Mouse (Mus musculus) liver, embryonic 11.5 days (tissue): ENCODE measurements around the gene Flot2. TPM values are rescaled to one million over a fixed set of nuclear protein-coding genes. Genes with fewer than 3 reads are reported as not detected.
"Not testable (repeated sequence)": the region's sequence is repeated elsewhere in the genome, so short reads cannot be mapped to it uniquely, and the experiment has no call there.

Experiments
- ATAC-seq: fragments of 200-750 bp; cut with Nextera tagmentation; replicated peaks from 2 replicates; pipeline ENCODE4 v1.8.0; 2017; ENCODE audit warnings: moderate number of reproducible peaks, mild to moderate bottlenecking, moderate TSS enrichment, moderate library complexity; ENCODE audit not compliant: low FRiP score
- DNase-seq: peaks from one replicate; pipeline ENCODE4 v3.0.0-alpha.2; 2017; ENCODE audit warnings: low spot score
- H3K27ac ChIP-seq: fragments of 300-500 bp; sonication (generic); 2 replicates; pipeline ENCODE4 v1.5.1; 2014; ENCODE audit warnings: mild to moderate bottlenecking, low read depth, low read length, control low read depth
- H3K27me3 ChIP-seq: fragments of 300-500 bp; sonication (generic); replicated peaks from 2 replicates; pipeline ENCODE4 v1.6.1; 2014; ENCODE audit warnings: low read length, mixed read lengths; ENCODE audit not compliant: control insufficient read depth, insufficient read depth
- H3K36me3 ChIP-seq: fragments of 300-500 bp; sonication (generic); 2 replicates; pipeline ENCODE4 v1.6.1; 2014; ENCODE audit warnings: mild to moderate bottlenecking, low read length, moderate library complexity, mixed read lengths; ENCODE audit not compliant: control insufficient read depth, insufficient read depth
- H3K4me1 ChIP-seq: fragments of 300-500 bp; sonication (generic); replicated peaks from 2 replicates; pipeline ENCODE4 v1.6.1; 2014; ENCODE audit warnings: low read length, mixed read lengths; ENCODE audit not compliant: control insufficient read depth, insufficient read depth
- H3K4me2 ChIP-seq: fragments of 300-500 bp; sonication (generic); 2 replicates; pipeline ENCODE4 v1.6.1; 2014; ENCODE audit warnings: mild to moderate bottlenecking, control low read depth, moderate library complexity
- H3K4me3 ChIP-seq: fragments of 300-500 bp; sonication (generic); 2 replicates; pipeline ENCODE4 v1.5.1; 2014; ENCODE audit warnings: low read depth, low read length, control low read depth
- H3K9ac ChIP-seq: fragments of 300-500 bp; sonication (generic); 2 replicates; pipeline ENCODE4 v1.6.1; 2014; ENCODE audit warnings: low read depth, low read length, control low read depth
- H3K9me3 ChIP-seq: fragments of 300-500 bp; sonication (generic); 2 replicates; pipeline ENCODE4 v1.6.1; 2016; ENCODE audit warnings: low read length, inconsistent platforms, mixed read lengths; ENCODE audit not compliant: control insufficient read depth
- WGBS: fragments of 180-500 bp; shearing (Covaris S2); extraction: QIAGEN DNeasy Blood & Tissue Kit; methylation state at CpG from one replicate; pipeline ENCODE4 v1.1.7; 2014; 5-methylcytosine and 5-hydroxymethylcytosine counted together
- polyA plus RNA-seq: library from polyadenylated mRNA; unstranded; fragments of >200 nt; fragmentation: Nextera tagmentation; extraction: Ambion mirVana; gene quantifications from 2 replicates; pipeline ENCODE4 v1.2.1, GENCODE M21; 2014

Gene Flot2
- polyA plus RNA-seq, 1 experiment from 2014 or later: 44.8 TPM

DNA sequence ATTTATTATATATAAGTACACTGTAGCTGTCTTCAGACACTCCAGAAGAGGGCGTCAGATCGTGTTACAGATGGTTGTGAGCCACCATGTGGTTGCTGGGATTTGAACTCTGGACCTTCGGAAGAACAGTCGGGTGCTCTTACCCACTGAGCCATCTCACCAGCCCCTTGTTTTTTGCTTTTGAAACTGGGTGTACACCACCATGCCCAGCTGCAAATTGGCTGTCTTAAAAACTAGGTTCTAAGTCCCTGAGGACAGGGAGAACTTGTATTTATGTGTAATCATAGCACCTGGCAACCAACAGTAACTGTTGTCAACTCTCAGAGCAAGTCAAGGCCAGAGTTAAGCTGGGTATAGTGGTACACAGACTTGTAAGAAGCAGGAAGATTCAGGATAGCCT, 10.9 kb downstream of the Flot2 start:
- WGBS: 96% methylated on average over 4 of the region's 4 CpGs
- not testable (repeated sequence) for H3K9me3 ChIP-seq, H3K4me2 ChIP-seq, DNase-seq, H3K36me3 ChIP-seq, ATAC-seq, H3K4me1 ChIP-seq, H3K27me3 ChIP-seq, H3K9ac ChIP-seq, H3K4me3 ChIP-seq, H3K27ac ChIP-seq

DNA sequence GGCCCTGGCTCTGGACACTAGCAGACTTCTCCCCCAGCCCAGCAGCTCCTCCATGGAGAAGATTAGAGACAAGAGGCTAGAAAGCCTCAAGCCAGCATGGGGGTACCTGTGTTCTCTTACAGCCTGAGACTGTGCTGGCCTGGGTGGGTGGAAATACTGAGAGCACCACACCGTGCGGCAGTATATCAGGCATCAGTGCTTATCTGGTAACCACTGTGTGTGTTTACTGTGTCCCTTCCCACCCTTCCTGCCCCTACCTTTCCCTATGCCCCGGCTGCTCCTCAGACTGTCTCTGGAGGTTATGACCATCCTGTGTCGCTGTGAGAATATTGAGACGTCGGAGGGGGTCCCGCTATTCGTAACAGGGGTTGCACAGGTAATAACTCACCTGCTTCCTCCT, 15.3 kb downstream of the Flot2 start:
- Histone ChIP-seq H3K36me3 (peaks cover 2% of the 10 kb centered on the region), H3K9ac (no peak overlapping the region; the same call in 1 of the 2 replicates), H3K27ac (no peak overlapping the region), H3K4me3 (no peak overlapping the region), H3K9me3 (no peaks in the 10 kb centered on the region), H3K4me1 (peaks cover 6% of the 10 kb centered on the region), H3K4me2 (0 out of 2 replicates have a peak overlapping the region, but pooled peaks have one; percentile 4), H3K27me3 (no peaks in the 10 kb centered on the region)
- ATAC-seq (peak; percentile 75), DNase-seq (no peak)
- WGBS: 70% methylated on average over 8 of the region's 8 CpGs

DNA sequence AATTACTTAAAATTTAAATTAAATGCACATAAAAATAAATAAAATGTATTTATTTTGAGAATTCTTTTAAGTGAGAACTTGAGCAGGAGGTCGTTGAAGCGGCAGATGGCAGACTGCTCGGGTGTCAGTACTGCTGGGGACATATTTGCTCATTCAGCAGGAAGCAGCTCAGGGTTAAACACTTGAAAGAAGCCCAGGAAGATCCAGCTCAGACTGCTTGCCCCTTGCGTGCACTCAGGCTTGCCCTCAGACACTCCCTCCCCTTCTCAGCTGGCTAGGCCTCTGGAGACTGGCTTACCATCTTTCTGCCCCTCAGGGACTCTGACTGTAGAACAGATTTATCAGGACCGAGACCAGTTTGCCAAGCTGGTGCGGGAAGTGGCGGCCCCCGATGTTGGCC, 19.2 kb downstream of the Flot2 start:
- no peak overlapping the region for H3K9ac ChIP-seq
- no peaks in the 10 kb centered on the region for H3K27me3 ChIP-seq
- H3K4me2 ChIP-seq: no peak overlapping the region
- H3K36me3 ChIP-seq: peaks cover 5% of the 10 kb centered on the region
- no peak for ATAC-seq
- no peak overlapping the region for H3K4me3 ChIP-seq
- no peaks in the 10 kb centered on the region for H3K9me3 ChIP-seq
- DNase-seq: no peak
- H3K4me1 ChIP-seq: peaks cover 15% of the 10 kb centered on the region
- no peak overlapping the region for H3K27ac ChIP-seq
- WGBS: 86% methylated on average over 8 of the region's 8 CpGs

GRCm38 (mm10) chr11:78059833-78060757, 22.4 kb downstream of the Flot2 start:
- Histone ChIP-seq H3K4me1 (peaks cover 15% of the 10 kb centered on the region), H3K4me3 (no peak overlapping the region; the same call in 1 of the 2 replicates), H3K9ac (0 out of 2 replicates have a peak overlapping the region, but pooled peaks have one; percentile 18), H3K27me3 (no peaks in the 10 kb centered on the region), H3K27ac (0 out of 2 replicates have a peak overlapping the region, but pooled peaks have one; percentile 45), H3K36me3 (peaks cover 5% of the 10 kb centered on the region), H3K9me3 (no peaks in the 10 kb centered on the region), H3K4me2 (peak overlapping the region; percentile 25)
- ATAC-seq: peak; percentile 86
- DNase-seq: no peak
- WGBS: 53% methylated on average over 9 of the region's 9 CpGs

- H3K9me3 ChIP-seq: no peaks in the 10 kb centered on the region
- DNase-seq (no peak), ATAC-seq (no peak)
- H3K4me3 ChIP-seq: no peak overlapping the region
- peaks cover 36% of the 10 kb centered on the region for H3K4me1 ChIP-seq
- H3K27ac ChIP-seq: peak overlapping the region; percentile 57
- H3K27me3 ChIP-seq: no peaks in the 10 kb centered on the region
- WGBS: 70% methylated on average over 1 of the region's 1 CpGs
- H3K4me2 ChIP-seq: no peak overlapping the region
- H3K36me3 ChIP-seq: peaks cover 5% of the 10 kb centered on the region
- no peak overlapping the region for H3K9ac ChIP-seq
Observed at GRCm38 (mm10) chr11:78062563-78062962, 24.8 kb downstream of the Flot2 start.

- ATAC-seq (peak; percentile 80), DNase-seq (no peak)
- Histone ChIP-seq H3K4me3 (peak overlapping the region; percentile 6; the same call in 1 of the 2 replicates), H3K9me3 (no peaks in the 10 kb centered on the region), H3K36me3 (no peaks in the 10 kb centered on the region), H3K27ac (peak overlapping the region; percentile 99), H3K27me3 (no peaks in the 10 kb centered on the region), H3K4me1 (peaks cover 49% of the 10 kb centered on the region), H3K9ac (peak overlapping the region; percentile 64), H3K4me2 (peak overlapping the region; percentile 47)
- whole genome bisulfite sequencing: 19% methylated on average over 2 of the region's 2 CpGs
Observed at GRCm38 (mm10) chr11:78065906-78066305, 28.2 kb downstream of the Flot2 start.

- Histone ChIP-seq H3K9ac (peak overlapping the region; percentile 64), H3K4me3 (no peak overlapping the region), H3K27me3 (no peaks in the 10 kb centered on the region), H3K27ac (peak overlapping the region; percentile 99), H3K9me3 (no peaks in the 10 kb centered on the region), H3K4me1 (peaks cover 53% of the 10 kb centered on the region), H3K36me3 (no peaks in the 10 kb centered on the region), H3K4me2 (peak overlapping the region; percentile 47)
- ATAC-seq: no peak
- WGBS: 72% methylated on average over 2 of the region's 2 CpGs
- no peak for DNase-seq
Observed at GRCm38 (mm10) chr11:78066641-78067040, 28.9 kb downstream of the Flot2 start.

DNA sequence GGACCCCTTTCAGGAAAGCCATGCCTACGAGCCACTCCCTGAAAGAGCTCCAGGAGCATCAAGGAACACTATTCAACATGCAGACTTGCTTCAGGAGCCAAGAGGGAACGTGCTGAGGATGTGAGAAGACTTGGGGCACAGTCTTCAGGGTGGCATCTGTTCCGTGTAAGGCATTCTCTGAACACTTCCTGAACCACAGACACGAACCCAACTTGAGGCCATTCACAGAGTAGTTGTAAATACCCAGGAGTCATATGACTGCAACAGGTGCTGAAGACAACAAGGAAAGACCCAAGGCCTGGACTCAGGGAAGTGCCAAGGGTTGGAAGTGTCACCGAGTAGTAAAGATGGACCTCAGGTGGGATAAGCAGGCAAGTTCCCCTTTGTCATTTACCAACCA, 29.8 kb downstream of the Flot2 start:
- H3K9me3 ChIP-seq: no peaks in the 10 kb centered on the region
- 72% methylated on average over 5 of the region's 5 CpGs for WGBS
- H3K4me1 ChIP-seq: peaks cover 49% of the 10 kb centered on the region
- H3K27me3 ChIP-seq: no peaks in the 10 kb centered on the region
- DNase-seq (no peak), ATAC-seq (no peak)
- peak overlapping the region; percentile 13; the same call in 1 of the 2 replicates for H3K4me2 ChIP-seq
- H3K9ac ChIP-seq: peak overlapping the region; percentile 64
- H3K36me3 ChIP-seq: no peaks in the 10 kb centered on the region
- H3K27ac ChIP-seq: peak overlapping the region; percentile 99
- H3K4me3 ChIP-seq: no peak overlapping the region
